Mouse (Mus musculus): ENCODE results near the gene Olfr1512.
"Not testable (repeated sequence)": the region's sequence is repeated elsewhere in the genome, so short reads cannot be mapped to it uniquely, and the experiment has no call there.

Olfr1512 gene

GRCm38 (mm10) chr14:52379068-52379467 lies at the start of gene Olfr1512:
Gene Olfr1512, minus strand, starts transcription at chr14:52379168.
- no peak for DNase-seq (ENCODE audit: low spot score)

GRCm38 (mm10) chr14:52427686-52428085 lies 48.7 kb upstream of the Olfr1512 start:
- DNase-seq (ENCODE audit: low spot score), result no peak

GRCm38 (mm10) chr14:52414273-52414672 lies 35.3 kb upstream of the Olfr1512 start, which contains the start of gene Olfr1510:
Gene Olfr1510, minus strand, starts transcription at chr14:52414373.
- DNase-seq (ENCODE audit: low spot score), result no peak

GRCm38 (mm10) chr14:52410142-52410919 lies 31.4 kb upstream of the Olfr1512 start:
- not testable (repeated sequence) for DNase-seq (ENCODE audit: low spot score)

GRCm38 (mm10) chr14:52397279-52397678 lies 18.3 kb upstream of the Olfr1512 start, which contains the start of gene Olfr1511:
Gene Olfr1511, minus strand, starts transcription at chr14:52397379.
- no peak for DNase-seq (ENCODE audit: low spot score)

- DNase-seq (ENCODE audit: low spot score), result not testable (repeated sequence)
These were observed 11.3 kb upstream of the Olfr1512 start for GRCm38 (mm10) chr14:52390084-52390848.

GRCm38 (mm10) chr14:52368741-52369140 lies 10.2 kb downstream of the Olfr1512 start:
- DNase-seq (ENCODE audit: low spot score), result no peak

GRCm38 (mm10) chr14:52356308-52356707 lies 22.7 kb downstream of the Olfr1512 start, which contains the start of gene Olfr1513:
Gene Olfr1513, minus strand, starts transcription at chr14:52356408.
- no peak for DNase-seq (ENCODE audit: low spot score)

- DNase-seq (ENCODE audit: low spot score), result no peak
These were observed 39.5 kb downstream of the Olfr1512 start for GRCm38 (mm10) chr14:52339512-52339852.

- peak; percentile 82 for DNase-seq (ENCODE audit: low spot score)
These were observed 40.0 kb downstream of the Olfr1512 start for GRCm38 (mm10) chr14:52338751-52339511.

- no peak for DNase-seq (ENCODE audit: low spot score)
These were observed 46.8 kb downstream of the Olfr1512 start for GRCm38 (mm10) chr14:52332171-52332570.

GRCm38 (mm10) chr14:52331069-52331750 lies 47.8 kb downstream of the Olfr1512 start:
- no peak for DNase-seq (ENCODE audit: low spot score)

GRCm38 (mm10) chr14:52327910-52328812 lies 50.8 kb downstream of the Olfr1512 start, which contains the start of gene Sall2:
Gene Sall2, minus strand, starts transcription at chr14:52328762.
- no peak for DNase-seq (ENCODE audit: low spot score)

GRCm38 (mm10) chr14:52327375-52327901 lies 51.5 kb downstream of the Olfr1512 start:
- DNase-seq (ENCODE audit: low spot score), result no peak

GRCm38 (mm10) chr14:52325890-52326289 lies 53.1 kb downstream of the Olfr1512 start:
- no peak for DNase-seq (ENCODE audit: low spot score)
